8 mouse cellular contexts compared by ENCODE assay signal in the genomic region with DNA sequence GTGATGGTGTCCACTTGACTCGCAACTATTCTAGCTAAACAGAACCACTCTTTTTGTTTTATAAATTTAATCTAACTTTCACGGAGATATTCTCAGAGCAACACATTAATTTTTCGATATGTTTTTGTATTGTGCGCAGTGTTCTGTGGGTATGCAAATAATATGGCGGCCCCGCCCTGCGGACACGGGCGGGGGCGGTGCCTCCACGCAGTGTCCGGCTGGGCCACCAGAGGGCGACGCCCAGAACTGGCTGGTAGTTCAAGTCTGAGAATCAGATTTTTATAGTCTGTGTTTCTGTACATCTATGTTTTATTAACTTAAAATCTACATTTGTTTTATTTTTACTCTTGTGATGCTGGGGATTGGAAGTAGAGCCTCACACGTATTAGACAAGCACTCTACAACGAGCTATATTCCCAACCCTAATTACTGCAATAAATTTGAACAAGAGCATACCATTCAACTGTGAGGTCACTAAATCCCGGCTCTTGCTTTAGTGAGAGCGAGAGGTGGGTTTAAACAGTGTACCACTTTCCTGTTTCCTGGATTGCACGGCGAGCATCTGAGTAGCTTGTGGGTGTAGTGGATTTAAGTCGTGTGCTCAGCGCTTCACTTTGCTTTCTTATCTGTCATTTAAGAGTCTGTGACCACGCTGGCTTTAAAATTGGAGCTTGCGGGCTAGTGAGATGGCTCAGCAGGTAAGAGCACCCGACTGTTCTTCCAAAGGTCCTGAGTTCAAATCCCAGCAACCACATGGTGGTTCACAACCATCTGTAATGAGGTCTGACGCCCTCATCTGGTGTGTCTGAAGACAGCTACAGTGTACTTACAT. TPM values are rescaled to one million over a fixed set of nuclear protein-coding genes. Genes with fewer than 3 reads are reported as not detected.
DNase-seq lines count a peak whose midpoint lies in the region; ATAC-seq and TF ChIP-seq lines count a peak whose summit lies in the region.

No protein-coding gene starts in this region.

- H3K27me3 ChIP-seq in embryonic facial prominence, embryonic 10.5 days (replicated peaks; ENCODE audit: low read depth, poor library complexity, severe bottlenecking): no peaks in the 10 kb centered on the region
- H3K27me3 ChIP-seq in intestine, postnatal 0 days (replicated peaks; ENCODE audit: control insufficient read depth, insufficient read depth, low read length): no peaks in the 10 kb centered on the region
- no peaks in the 10 kb centered on the region for H3K27me3 ChIP-seq in midbrain, embryonic 11.5 days (ENCODE audit: control insufficient read depth, insufficient read depth, low read length)

- no peaks in the 10 kb centered on the region for H3K36me3 ChIP-seq in embryonic facial prominence, embryonic 10.5 days (replicated peaks)
- no peaks in the 10 kb centered on the region for H3K36me3 ChIP-seq in intestine, postnatal 0 days (ENCODE audit: control insufficient read depth, insufficient read depth)
- no peaks in the 10 kb centered on the region for H3K36me3 ChIP-seq in midbrain, embryonic 11.5 days (ENCODE audit: control insufficient read depth, insufficient read depth, low read length)

- peak; percentile 88 for TF ChIP-seq CTCF in intestine, postnatal 0 days (IDR thresholded peaks at IDR 0.05; ENCODE audit: low read depth)

- peak overlapping the region; percentile 93 for H3K27ac ChIP-seq in embryonic facial prominence, embryonic 10.5 days (replicated peaks)
- peak overlapping the region; percentile 78 for H3K27ac ChIP-seq in intestine, postnatal 0 days (ENCODE audit: low read depth, low read length)
- H3K27ac ChIP-seq in midbrain, embryonic 11.5 days (ENCODE audit: low read depth, low read length): no peak overlapping the region; the same call in 1 of the 2 replicates

- H3K4me1 ChIP-seq in embryonic facial prominence, embryonic 10.5 days: peaks cover 53% of the 10 kb centered on the region
- peaks cover 5% of the 10 kb centered on the region for H3K4me1 ChIP-seq in intestine, postnatal 0 days (replicated peaks; ENCODE audit: control insufficient read depth, insufficient read depth, low read length)
- H3K4me1 ChIP-seq in midbrain, embryonic 11.5 days (ENCODE audit: control insufficient read depth, insufficient read depth, low read length): peaks cover 14% of the 10 kb centered on the region

- peak overlapping the region; percentile 45; the same call in 1 of the 2 replicates for H3K9ac ChIP-seq in intestine, postnatal 0 days (ENCODE audit: low read depth, low read length)
- no peak overlapping the region; the same call in 1 of the 2 replicates for H3K9ac ChIP-seq in midbrain, embryonic 11.5 days (ENCODE audit: low read length)

- peak; percentile 98 for DNase-seq in adrenal gland, postnatal 10 days
- DNase-seq in embryonic facial prominence, embryonic 10.5 days (ENCODE audit: low spot score): peak; percentile 94
- DNase-seq in left cerebral cortex, postnatal 4 days: peak; percentile 96
- peak; percentile 99 for DNase-seq in midbrain, embryonic 11.5 days (ENCODE audit: low spot score, missing footprints)
- peak; percentile 99 for DNase-seq in right cerebral cortex, postnatal 4 days
- DNase-seq in yolk sac, embryonic 10.5 days (ENCODE audit: low spot score): peak; percentile 91

- WGBS in embryonic facial prominence, embryonic 10.5 days: 23% methylated on average over 26 of the region's 26 CpGs
- 13% methylated on average over 26 of the region's 26 CpGs for WGBS in intestine, postnatal 0 days
- WGBS in midbrain, embryonic 11.5 days: 24% methylated on average over 26 of the region's 26 CpGs

- ATAC-seq in granulocyte monocyte progenitor cell, adult 5-6 weeks (replicated peaks; ENCODE audit: poor library complexity, severe bottlenecking): peak; percentile 38
- ATAC-seq in intestine, postnatal 0 days: peak; percentile 74
- ATAC-seq in midbrain, embryonic 11.5 days (ENCODE audit: low FRiP score): peak; percentile 70

- intact Hi-C loops in left cerebral cortex, postnatal 4 days (cut with DNase I): loop anchor here (2.0 kb wide), 1 partner anchor 86 kb away; no protein-coding TSS in a partner anchor

- peak overlapping the region; percentile 20; the same call in 1 of the 2 replicates for H3K4me3 ChIP-seq in embryonic facial prominence, embryonic 10.5 days
- H3K4me3 ChIP-seq in intestine, postnatal 0 days (ENCODE audit: low read depth, low read length): no peak overlapping the region
- no peak overlapping the region for H3K4me3 ChIP-seq in midbrain, embryonic 11.5 days (ENCODE audit: low read depth, low read length)

- H3K4me2 ChIP-seq in intestine, postnatal 0 days (replicated peaks; ENCODE audit: low read depth): peak overlapping the region; percentile 40
- H3K4me2 ChIP-seq in midbrain, embryonic 11.5 days: no peak overlapping the region

- no peaks in the 10 kb centered on the region for H3K9me3 ChIP-seq in embryonic facial prominence, embryonic 10.5 days
- no peaks in the 10 kb centered on the region for H3K9me3 ChIP-seq in intestine, postnatal 0 days (ENCODE audit: control insufficient read depth)
- H3K9me3 ChIP-seq in midbrain, embryonic 11.5 days (ENCODE audit: control insufficient read depth, low read length): no peaks in the 10 kb centered on the region

RNA-seq across cellular contexts. Expression of a gene that starts 1.8 kb away (rescaled TPM):
- total RNA-seq in adrenal gland, postnatal 10 days (2021): 10 to 100 TPM; 12.9 to 19.6 TPM
- polyA plus RNA-seq in embryonic facial prominence, embryonic 10.5 days (2016; fragmentation: Nextera tagmentation; extraction: Ambion mirVana): 8.2 and 8.3 TPM in 2 replicates
- 2.1 and 8.0 TPM in 2 replicates for total RNA-seq in granulocyte monocyte progenitor cell, adult 5-6 weeks (2014; fragmentation: Nextera tagmentation)
- 1.4 and 2.2 TPM in 2 replicates for total RNA-seq in granulocyte monocyte progenitor cell, adult 5-6 weeks (2017)
- 9.9 and 10.5 TPM in 2 replicates for polyA plus RNA-seq in intestine, postnatal 0 days (2015; fragmentation: Nextera tagmentation; extraction: Ambion mirVana)
- 1 to 10 TPM; 5.8 to 6.9 TPM for total RNA-seq in left cerebral cortex, postnatal 4 days (2021)
- polyA plus RNA-seq in midbrain, embryonic 11.5 days (2014; fragmentation: Nextera tagmentation; extraction: Ambion mirVana): 5.2 and 6.4 TPM in 2 replicates

RNA-seq across cellular contexts. Expression of a gene that starts 56.0 kb away (rescaled TPM):
- total RNA-seq in adrenal gland, postnatal 10 days (2021): 1 to 10 TPM; 1.2 to 1.7 TPM
- polyA plus RNA-seq in embryonic facial prominence, embryonic 10.5 days (2016; fragmentation: Nextera tagmentation; extraction: Ambion mirVana): 167 and 281 TPM in 2 replicates
- total RNA-seq in granulocyte monocyte progenitor cell, adult 5-6 weeks (2014; fragmentation: Nextera tagmentation): not detected in 2 replicates
- total RNA-seq in granulocyte monocyte progenitor cell, adult 5-6 weeks (2017): not detected in 2 replicates
- polyA plus RNA-seq in intestine, postnatal 0 days (2015; fragmentation: Nextera tagmentation; extraction: Ambion mirVana): 0.22 TPM in 2 replicates
- total RNA-seq in left cerebral cortex, postnatal 4 days (2021): 1 to 10 TPM; 5.1 to 6.0 TPM
- 115 and 145 TPM in 2 replicates for polyA plus RNA-seq in midbrain, embryonic 11.5 days (2014; fragmentation: Nextera tagmentation; extraction: Ambion mirVana)
